Mouse (Mus musculus) cerebellum, postnatal 14 days (tissue): ENCODE data around the gene Setx.

ENCODE experiments used
- DNase-seq, 2 experiments: peaks; one replicate each; pipeline ENCODE4 v3.0.0; 2021; ENCODE audit warnings: mixed read lengths in 2 of 2

Gene Setx

GRCm38 (mm10) chr2:29151941-29152340 is 28.0 kb downstream of the Setx start:
- DNase-seq, result no peak

GRCm38 (mm10) chr2:29168067-29168466 is 44.1 kb downstream of the Setx start:
- no peak for DNase-seq

- no peak for DNase-seq
These were observed 50.9 kb downstream of the Setx start for GRCm38 (mm10) chr2:29174887-29175286.

GRCm38 (mm10) chr2:29179810-29180209 is 55.8 kb downstream of the Setx start:
- DNase-seq, result no peak

- DNase-seq, result no peak
These were observed 57.1 kb downstream of the Setx start for GRCm38 (mm10) chr2:29181111-29181510.

GRCm38 (mm10) chr2:29183266-29183924 is 59.4 kb downstream of the Setx start:
- DNase-seq, result no peak

- no peak for DNase-seq
These were observed 62.2 kb downstream of the Setx start for GRCm38 (mm10) chr2:29186209-29186608.

- DNase-seq, result peak in 1 of 2 experiments; percentile 23
These were observed 66.4 kb downstream of the Setx start for GRCm38 (mm10) chr2:29190392-29190791.

- peak in 1 of 2 experiments; percentile 18 for DNase-seq
These were observed 67.5 kb downstream of the Setx start for GRCm38 (mm10) chr2:29191216-29192215.

GRCm38 (mm10) chr2:29192629-29193278 is 68.8 kb downstream of the Setx start:
- DNase-seq, result peak in 1 of 2 experiments; percentile 42

GRCm38 (mm10) chr2:29193819-29194546 is 70.0 kb downstream of the Setx start:
- peak; percentile 58 to 65 for DNase-seq

GRCm38 (mm10) chr2:29194547-29195463 is 70.8 kb downstream of the Setx start:
- DNase-seq, result peak; percentile 95 to 97

- DNase-seq, result peak in 1 of 2 experiments; percentile 14
These were observed 72.9 kb downstream of the Setx start for GRCm38 (mm10) chr2:29196844-29197243.

- no peak for DNase-seq
These were observed 74.5 kb downstream of the Setx start for GRCm38 (mm10) chr2:29198446-29198845.

- DNase-seq, result peak; percentile 74 to 85
These were observed 75.9 kb downstream of the Setx start for GRCm38 (mm10) chr2:29199909-29200308.

- DNase-seq, result peak in 1 of 2 experiments; percentile 16
These were observed 77.4 kb downstream of the Setx start for GRCm38 (mm10) chr2:29201223-29201955.

- peak in 1 of 2 experiments; percentile 9 for DNase-seq
These were observed 82.2 kb downstream of the Setx start for GRCm38 (mm10) chr2:29206156-29206555.

- DNase-seq, result peak; percentile 91 to 93
These were observed 92.5 kb downstream of the Setx start for GRCm38 (mm10) chr2:29216286-29217012.

GRCm38 (mm10) chr2:29217042-29217441 is 93.1 kb downstream of the Setx start:
- DNase-seq, result peak; percentile 26 to 52

- peak; percentile 98 to 99 for DNase-seq
These were observed 93.9 kb downstream of the Setx start for GRCm38 (mm10) chr2:29217897-29218296.
